Mouse (Mus musculus): ENCODE data around the gene Vdr. TPM values are rescaled to one million over a fixed set of nuclear protein-coding genes. Genes with fewer than 3 reads are reported as not detected.

Vdr gene
- total RNA-seq, 2 experiments from 2014 or later: 0.16 to 0.82 TPM

Other genes with a start within 250 kb of the Vdr start
- gene Rpap3, start 204.8 kb downstream of the Vdr start, total RNA-seq (2021): 10 to 100 TPM; 26.3 to 28.3 TPM
- gene Endou, start 179.3 kb downstream of the Vdr start, total RNA-seq (2021): 1 to 10 TPM; 2.3 to 2.7 TPM
- gene Rapgef3, start 142.7 kb downstream of the Vdr start, total RNA-seq (2021): 10 to 100 TPM; 33.1 to 35.1 TPM
- gene Slc48a1, start 132.1 kb downstream of the Vdr start, total RNA-seq (2021): 100 to 1,000 TPM; 181 to 190 TPM
- gene Hdac7, start 66.1 kb downstream of the Vdr start, total RNA-seq (2021): 10 to 100 TPM; 27.5 to 29.5 TPM
- gene Tmem106c, start 53.6 kb upstream of the Vdr start, total RNA-seq (2021): 10 to 100 TPM; 22.9 to 24.2 TPM
- under 1 TPM; 0.18 to 0.48 TPM for gene Col2a1, start 94.1 kb upstream of the Vdr start, total RNA-seq (2021)
- 100 to 1,000 TPM; 398 to 408 TPM for gene Pfkm, start 182.0 kb upstream of the Vdr start, total RNA-seq (2021)
- 10 to 100 TPM in 1 of 2 experiments, 1 to 10 TPM in 1; 9.6 to 12.5 TPM for gene Senp1, start 183.1 kb upstream of the Vdr start, total RNA-seq (2021)